Mouse (Mus musculus): ENCODE data around the gene Rbm33.

The Rbm33 gene

DNA sequence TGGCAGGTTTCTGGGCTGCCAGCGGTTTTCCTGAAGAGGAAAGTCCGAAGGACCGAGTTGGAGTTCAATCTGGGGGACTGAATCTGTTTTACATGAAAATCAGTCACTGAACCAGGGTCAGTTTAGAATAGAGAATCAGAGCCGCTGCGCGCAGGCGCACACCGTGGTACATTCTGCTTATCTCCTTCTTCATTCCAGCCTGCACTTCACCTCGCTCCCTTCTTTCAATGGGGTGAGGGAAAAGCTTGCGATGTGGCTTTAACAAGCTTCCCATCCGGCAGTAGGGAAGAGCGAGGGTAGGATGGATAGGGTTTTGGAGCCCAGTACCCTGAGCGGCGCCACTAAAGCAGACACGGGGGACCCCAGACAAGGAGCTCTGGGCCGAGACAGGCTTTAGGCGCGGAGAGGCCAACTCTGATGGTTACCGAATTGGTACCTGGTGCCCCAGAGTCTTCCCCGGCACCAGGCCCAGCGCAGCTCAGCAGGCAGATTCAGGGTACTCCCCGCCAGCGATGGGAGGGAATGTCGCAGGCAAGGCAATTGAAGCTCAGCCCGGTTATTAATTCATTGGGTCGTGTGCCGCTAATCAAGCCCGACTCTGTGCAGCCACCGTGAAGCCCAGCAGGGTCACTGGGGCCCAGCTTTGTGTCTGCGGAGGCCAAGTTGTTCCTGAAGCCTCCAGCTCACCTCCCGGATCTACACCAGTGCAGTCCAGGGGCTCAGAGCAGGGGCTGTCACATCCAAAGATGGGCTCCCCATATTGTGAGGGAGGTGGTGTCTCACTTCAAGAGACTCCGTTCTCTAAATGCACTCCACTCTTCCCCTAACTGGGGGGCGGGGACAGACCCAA, 146.0 kb downstream of the Rbm33 start:
- DNase-seq (ENCODE audit: low spot score) = peak; percentile 53

DNA sequence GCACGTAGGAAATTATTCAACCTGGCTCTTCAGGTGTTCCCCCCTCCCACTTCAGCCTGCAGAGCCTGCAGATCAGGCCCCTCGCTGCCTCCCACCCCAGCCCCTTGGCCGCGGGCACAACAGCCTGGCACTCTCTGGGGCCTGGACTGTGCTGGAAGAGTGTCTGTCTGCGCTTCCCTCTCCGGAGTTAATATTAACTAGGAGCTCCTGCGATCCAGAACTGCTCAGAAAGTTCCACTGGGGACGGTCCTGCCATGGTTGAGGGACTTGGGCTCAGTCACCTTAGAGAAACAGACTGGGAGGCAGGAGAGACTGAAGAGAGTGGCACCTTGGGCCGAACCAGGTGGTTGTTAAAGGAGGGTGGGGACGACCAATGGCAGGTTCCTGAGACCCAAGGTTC, 146.7 kb downstream of the Rbm33 start:
- DNase-seq (ENCODE audit: low spot score) = no peak

DNA sequence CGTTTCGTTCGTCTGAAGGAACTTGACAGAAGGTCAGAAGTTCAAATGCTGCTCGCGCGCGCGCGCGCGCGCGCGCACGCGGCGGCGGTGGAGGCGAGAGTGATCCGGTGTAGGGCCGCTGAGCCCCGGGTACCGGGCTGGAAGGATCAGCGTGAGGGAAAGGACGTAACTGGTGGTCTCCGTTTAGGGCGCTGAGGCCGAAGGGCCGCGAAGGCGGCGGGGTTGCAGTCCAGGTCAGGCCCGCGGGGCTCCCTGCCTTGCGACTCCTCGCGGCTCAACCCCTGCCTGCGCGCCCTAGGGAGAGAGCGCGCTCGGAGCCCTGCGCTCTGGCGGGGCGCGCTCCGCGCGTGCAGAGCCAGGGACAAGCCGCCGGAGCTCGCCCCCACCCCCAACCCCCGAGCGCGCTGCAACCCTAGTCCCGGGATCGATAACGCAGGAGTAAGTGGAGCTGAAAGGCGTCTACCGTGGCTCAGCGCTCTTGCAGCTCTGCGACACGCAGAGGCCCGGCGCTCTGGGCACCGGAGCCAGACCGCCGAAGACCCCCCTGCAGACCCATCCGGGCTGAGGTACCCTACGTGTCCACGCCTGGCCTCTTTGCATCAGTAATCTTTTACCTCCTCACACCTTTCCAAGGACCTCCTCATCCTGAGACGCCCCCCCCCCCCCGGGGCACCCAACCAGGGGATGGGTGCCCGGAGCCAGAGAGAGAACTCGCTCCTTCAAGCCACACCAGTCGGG, 147.6 kb downstream of the Rbm33 start:
- peak; percentile 44 for DNase-seq (ENCODE audit: low spot score)

DNA sequence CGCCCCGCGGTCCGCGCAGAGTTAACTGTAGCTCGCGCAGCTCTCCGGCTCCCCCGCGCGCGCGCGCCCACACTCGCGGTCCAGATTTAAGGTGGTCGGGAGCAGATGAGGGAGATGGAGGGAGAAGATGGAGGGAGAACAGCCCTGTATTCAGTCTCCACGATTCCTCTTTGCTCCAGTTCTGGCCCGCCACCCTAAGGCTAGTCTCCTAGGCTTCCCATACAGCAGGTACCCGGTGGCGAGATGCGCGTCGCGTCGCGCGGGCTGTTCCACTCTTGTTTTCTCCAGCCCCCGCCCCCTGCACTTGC, 148.1 kb downstream of the Rbm33 start:
- DNase-seq (ENCODE audit: low spot score) = peak; percentile 51

DNA sequence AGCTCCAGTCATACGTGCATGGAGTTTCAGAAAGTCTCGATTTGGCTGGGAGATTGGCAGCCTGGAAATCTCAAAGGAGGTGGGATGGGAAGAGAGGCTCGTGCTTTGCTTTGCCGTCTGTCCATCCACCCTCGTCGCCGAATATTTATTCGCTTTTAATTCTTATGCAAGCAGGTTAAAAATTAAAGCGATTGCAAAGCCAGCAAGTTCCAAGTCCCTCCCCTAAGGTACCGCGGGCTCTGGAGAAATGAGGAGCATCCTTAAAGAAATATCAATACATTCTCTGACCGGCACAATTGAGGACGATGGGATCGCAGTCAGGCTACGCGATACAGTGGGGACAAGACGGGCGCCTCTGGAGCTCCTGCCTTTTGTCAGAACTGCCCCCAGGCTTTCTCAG, 148.6 kb downstream of the Rbm33 start:
- no peak for DNase-seq (ENCODE audit: low spot score)

DNA sequence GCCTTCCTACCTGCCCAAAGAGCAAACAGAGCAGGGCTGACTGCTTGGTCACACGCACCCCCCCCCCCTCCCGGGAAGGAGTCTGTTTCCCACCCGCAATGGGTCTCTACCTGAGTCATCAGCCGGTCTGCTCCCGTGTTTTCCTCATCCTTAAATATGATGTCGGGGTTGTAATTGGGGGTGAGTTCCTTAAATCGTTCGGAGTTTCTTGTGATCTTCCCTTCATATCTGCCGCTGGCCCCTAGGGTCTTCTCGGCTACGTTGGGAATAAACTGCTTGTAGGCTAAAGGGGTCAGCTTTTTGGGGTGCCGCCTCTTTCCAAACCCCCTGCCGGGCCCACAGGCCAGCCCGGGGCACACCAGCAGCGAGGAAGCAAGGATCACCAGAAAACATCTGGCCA, 149.4 kb downstream of the Rbm33 start:
- DNase-seq (ENCODE audit: low spot score) = no peak

DNA sequence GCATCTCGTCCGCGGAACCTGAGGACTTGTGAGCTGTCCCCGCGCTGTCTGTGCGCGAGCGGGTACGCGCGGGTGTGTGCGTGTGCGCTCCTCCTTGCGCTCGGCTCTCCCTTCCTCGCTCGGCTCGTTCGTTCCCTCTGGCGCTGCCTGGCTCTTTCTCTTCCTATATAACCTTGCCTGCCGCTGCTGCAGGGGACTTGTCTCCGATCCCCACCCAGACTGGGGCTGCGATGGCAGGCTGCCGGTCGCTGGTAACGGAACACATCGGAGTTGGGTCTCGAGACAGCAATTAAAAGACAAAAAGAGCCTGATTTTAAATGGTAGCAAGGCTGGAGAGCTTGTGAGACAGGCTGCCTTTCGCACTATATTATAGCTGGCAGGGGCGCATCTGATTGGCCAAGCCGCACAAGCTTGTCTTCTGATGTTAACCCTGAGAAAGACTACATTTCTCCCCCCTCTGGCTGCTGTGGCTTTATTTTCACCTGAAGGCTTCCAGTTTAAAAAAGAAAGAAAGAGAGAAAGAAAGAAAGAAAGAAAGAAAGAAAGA, 149.9 kb downstream of the Rbm33 start, which contains the start of gene Shh:
Shh (minus strand) TSS at position 497 of the 547 bp plus-strand sequence.
- peak; percentile 43 for DNase-seq (ENCODE audit: low spot score)

Data from retina, embryonic 14.5 days (tissue).